Mouse (Mus musculus): ENCODE measurements around the gene Rassf8. TPM values are rescaled to one million over a fixed set of nuclear protein-coding genes. Genes with fewer than 3 reads are reported as not detected.

Rassf8 gene
- polyA plus RNA-seq, 1 experiment from 2014 or later: 4.3 TPM

DNA sequence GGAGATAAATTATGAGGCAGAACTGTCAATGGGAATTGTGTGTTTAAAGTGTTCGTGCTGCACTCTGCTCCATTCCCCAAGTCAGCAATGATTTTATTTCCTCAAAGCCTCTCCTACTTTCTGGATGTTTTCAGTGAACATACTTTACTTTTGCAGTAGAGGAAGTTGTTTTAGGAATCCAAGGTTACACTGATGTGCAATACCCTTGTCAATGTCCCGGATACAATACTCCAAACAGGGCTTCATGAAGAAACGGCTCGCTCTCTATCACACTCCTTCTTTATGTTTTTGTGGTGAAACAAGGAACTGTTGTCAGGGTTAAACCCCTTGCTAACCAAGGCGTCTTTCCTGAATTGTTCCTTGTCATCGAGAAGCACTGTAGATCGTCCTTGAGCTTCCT is 45.8 kb downstream of the Rassf8 start:
- no peak for ATAC-seq (ENCODE audit: low FRiP score)
- H3K4me1 ChIP-seq (replicated peaks): peaks cover 4% of the 10 kb centered on the region; the same call in 1 of the 2 replicates
- H3K9me3 ChIP-seq: no peaks in the 10 kb centered on the region
- H3K36me3 ChIP-seq: no peaks in the 10 kb centered on the region
- no peaks in the 10 kb centered on the region for H3K27me3 ChIP-seq
- 79% methylated on average over 7 of the region's 7 CpGs for WGBS
- no peak overlapping the region for H3K4me3 ChIP-seq
- no peak overlapping the region for H3K4me2 ChIP-seq
- no peak overlapping the region for H3K27ac ChIP-seq
- no peak overlapping the region for H3K9ac ChIP-seq

DNA sequence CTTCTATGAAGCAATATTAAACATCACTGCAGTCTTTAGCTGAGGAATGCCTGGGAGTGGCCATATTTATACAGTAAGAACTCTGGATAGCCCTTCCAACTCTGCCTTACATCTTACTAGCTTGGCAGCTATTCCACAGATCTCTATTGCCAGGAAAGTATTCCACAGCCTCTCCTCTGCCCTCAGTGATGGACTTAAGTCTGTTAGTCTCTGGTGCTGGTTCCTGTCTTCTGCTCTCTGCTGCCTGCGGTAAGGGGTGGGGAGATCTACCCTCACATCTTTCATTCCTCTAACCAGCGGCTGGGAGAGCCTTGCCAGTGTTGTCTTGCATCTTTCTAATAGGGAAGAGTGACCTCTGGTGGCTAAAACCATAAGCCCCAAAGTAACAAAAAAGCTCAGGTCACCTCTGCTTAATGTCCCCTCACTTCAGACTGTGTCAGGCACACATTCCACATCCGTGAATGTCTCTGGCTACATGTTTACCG is 46.6 kb downstream of the Rassf8 start:
- Histone ChIP-seq H3K4me1 (replicated peaks) (peaks cover 4% of the 10 kb centered on the region; the same call in 1 of the 2 replicates), H3K4me3 (no peak overlapping the region), H3K27ac (no peak overlapping the region), H3K36me3 (no peaks in the 10 kb centered on the region), H3K9me3 (no peaks in the 10 kb centered on the region), H3K4me2 (no peak overlapping the region), H3K9ac (no peak overlapping the region), H3K27me3 (no peaks in the 10 kb centered on the region)
- no peak for ATAC-seq (ENCODE audit: low FRiP score)
- WGBS: 26% methylated on average over 4 of the region's 4 CpGs

DNA sequence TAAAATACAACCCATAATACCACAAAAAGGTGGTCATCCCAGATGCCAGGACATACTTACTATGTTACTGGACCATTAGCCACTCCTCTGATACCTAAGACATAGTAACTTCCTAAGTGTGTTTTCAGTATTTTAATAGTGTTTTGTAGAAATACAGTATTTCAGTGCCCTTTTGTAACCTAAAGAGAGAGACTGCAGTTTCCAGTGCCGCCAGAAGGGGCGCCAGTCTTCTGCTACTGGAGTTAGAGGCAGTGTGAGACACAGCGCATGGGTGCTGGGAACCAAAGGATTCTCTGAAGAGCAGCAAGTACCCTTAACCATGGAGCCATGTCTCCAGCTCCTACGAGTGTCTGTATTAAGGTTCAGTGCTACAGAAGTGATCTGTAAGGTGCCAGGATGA is 48.1 kb downstream of the Rassf8 start:
- H3K27ac ChIP-seq: no peak overlapping the region
- H3K36me3 ChIP-seq: no peaks in the 10 kb centered on the region
- no peaks in the 10 kb centered on the region for H3K27me3 ChIP-seq
- no peaks in the 10 kb centered on the region for H3K9me3 ChIP-seq
- ATAC-seq (ENCODE audit: low FRiP score): no peak
- H3K4me1 ChIP-seq (replicated peaks): peaks cover 4% of the 10 kb centered on the region; the same call in 1 of the 2 replicates
- no peak overlapping the region for H3K9ac ChIP-seq
- no peak overlapping the region for H3K4me3 ChIP-seq
- H3K4me2 ChIP-seq: no peak overlapping the region
- WGBS: 58% methylated on average over 4 of the region's 4 CpGs

DNA sequence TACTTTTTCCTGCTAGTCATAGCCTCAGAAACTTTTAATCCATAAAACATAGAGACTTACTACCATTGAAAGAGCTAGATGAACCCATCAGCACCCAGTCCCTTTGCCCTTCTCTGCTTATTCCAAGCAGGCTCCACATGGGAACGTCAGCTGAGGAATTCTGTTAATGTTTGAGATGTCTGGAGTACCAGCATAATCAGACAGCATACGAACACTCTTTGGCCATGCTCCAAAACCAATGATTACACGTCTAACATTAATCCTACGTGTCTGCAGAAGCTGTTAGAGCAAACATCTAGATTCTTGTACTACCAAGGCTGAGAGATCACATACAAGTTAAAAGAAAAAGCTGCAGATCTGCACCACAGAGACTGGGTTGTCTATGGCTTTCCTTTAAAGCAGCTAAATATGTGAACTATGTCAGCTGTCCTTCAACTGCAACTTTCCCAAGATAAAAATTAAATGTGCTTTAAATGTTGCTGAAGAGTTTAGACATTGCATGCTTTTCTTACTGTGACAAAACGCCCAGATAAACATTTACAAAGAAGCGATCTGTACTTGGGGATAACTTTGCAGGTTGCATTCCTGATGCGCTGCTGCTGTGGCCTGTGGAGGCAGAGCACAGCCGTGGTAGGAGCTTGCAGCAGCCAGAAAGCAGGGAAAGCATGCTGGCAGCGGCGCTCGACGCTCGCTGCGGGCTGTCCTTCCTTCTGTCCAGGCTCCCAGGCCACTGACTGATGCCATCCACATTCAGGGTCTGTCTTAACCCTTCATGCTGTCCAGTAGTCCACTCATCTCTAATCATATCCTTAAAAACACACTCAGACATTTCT is 49.9 kb downstream of the Rassf8 start:
- no peak overlapping the region for H3K4me2 ChIP-seq
- H3K9ac ChIP-seq: no peak overlapping the region
- WGBS: 52% methylated on average over 14 of the region's 14 CpGs
- no peaks in the 10 kb centered on the region for H3K27me3 ChIP-seq
- no peak for ATAC-seq (ENCODE audit: low FRiP score)
- H3K36me3 ChIP-seq: no peaks in the 10 kb centered on the region
- no peak overlapping the region for H3K27ac ChIP-seq
- H3K9me3 ChIP-seq: no peaks in the 10 kb centered on the region
- H3K4me1 ChIP-seq (replicated peaks): peaks cover 4% of the 10 kb centered on the region; the same call in 1 of the 2 replicates
- H3K4me3 ChIP-seq: no peak overlapping the region

DNA sequence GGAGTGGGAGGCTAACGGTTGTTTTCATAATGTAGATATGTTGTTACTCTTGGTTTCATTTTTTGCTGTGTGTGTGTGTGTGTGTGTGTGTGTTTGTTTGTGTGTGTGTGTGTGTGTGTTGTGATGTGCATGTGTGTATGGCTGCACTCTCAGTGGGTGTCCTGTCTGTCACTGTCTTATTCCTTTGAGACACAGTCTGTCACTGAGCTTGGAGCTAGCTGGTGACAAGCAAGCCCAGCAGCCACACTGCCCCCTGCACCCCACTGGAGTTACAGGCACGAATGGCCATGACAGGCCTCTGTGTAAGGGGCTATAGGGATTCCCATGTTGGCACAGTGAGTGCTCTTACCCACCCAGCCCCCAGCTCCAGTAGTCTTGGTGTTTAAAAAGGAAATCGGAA is 51.1 kb downstream of the Rassf8 start:
- Histone ChIP-seq H3K4me3 (no peak overlapping the region), H3K27ac (no peak overlapping the region), H3K27me3 (no peaks in the 10 kb centered on the region), H3K9ac (no peak overlapping the region), H3K9me3 (no peaks in the 10 kb centered on the region), H3K4me2 (no peak overlapping the region), H3K36me3 (no peaks in the 10 kb centered on the region), H3K4me1 (replicated peaks) (peaks cover 4% of the 10 kb centered on the region; the same call in 1 of the 2 replicates)
- 57% methylated on average over 3 of the region's 3 CpGs for WGBS
- no peak for ATAC-seq (ENCODE audit: low FRiP score)

DNA sequence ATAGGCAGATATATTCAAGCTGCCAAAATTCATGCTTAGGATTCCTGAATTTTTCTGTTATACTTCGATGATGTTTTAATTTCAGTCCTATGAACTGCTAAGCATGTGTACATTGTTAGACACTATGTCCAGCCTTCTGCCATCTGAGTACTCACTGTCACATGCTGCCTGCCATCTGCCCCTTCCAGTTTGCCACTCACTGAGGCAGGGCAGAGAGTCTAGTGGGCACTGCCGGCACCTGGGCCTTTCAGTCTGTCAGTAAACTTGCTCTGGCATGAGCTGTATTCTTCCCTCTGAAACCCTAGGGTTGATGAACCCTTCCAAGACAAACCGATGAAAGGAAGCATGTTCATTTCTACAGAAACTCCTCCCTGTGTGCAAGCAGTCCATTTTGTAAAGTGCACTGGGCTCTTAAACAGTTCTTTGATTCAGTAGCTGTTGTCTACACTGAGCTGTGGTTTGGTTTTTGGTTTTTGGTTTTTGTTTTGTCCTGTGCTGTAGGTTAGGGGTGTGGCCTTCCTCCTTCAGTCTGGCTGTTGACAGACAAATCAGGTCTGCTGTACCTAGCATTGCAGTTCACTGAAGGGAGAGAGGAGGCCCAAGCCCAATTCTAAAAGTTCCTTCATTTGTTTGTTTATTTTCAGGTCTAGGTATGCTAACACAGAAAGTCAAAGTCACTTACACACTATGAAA is 55.4 kb downstream of the Rassf8 start:
- WGBS: 92% methylated on average over 3 of the region's 3 CpGs
- Histone ChIP-seq H3K4me2 (no peak overlapping the region), H3K9me3 (no peaks in the 10 kb centered on the region), H3K27me3 (no peaks in the 10 kb centered on the region), H3K36me3 (no peaks in the 10 kb centered on the region), H3K27ac (no peak overlapping the region), H3K4me3 (no peak overlapping the region), H3K9ac (no peak overlapping the region), H3K4me1 (replicated peaks) (peaks cover 4% of the 10 kb centered on the region)
- ATAC-seq (ENCODE audit: low FRiP score): no peak

DNA sequence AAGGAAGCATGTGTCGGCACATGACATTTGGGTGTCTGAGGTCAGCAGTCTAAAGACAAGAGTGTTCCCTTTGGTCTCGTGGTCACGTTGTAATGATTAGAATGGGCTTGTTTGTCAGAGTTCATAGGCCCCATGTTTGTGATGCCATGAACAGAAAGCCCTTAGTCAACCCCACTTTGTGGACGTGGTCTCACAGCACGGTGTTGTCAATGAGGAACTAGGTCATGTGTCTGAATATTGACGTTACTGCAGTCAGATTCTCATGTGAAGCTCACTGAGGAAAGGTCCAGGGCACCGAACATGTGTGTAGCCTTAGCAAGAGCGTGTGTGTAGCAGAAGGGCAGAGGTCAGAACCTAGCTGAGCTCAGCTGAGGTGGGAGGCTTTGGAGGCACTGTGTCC is 56.3 kb downstream of the Rassf8 start:
- Histone ChIP-seq H3K36me3 (no peaks in the 10 kb centered on the region), H3K4me1 (replicated peaks) (peaks cover 4% of the 10 kb centered on the region; the same call in 1 of the 2 replicates), H3K4me3 (no peak overlapping the region), H3K27me3 (no peaks in the 10 kb centered on the region), H3K27ac (no peak overlapping the region), H3K4me2 (no peak overlapping the region), H3K9ac (no peak overlapping the region), H3K9me3 (no peaks in the 10 kb centered on the region)
- no peak for ATAC-seq (ENCODE audit: low FRiP score)
- WGBS: 83% methylated on average over 8 of the region's 8 CpGs

DNA sequence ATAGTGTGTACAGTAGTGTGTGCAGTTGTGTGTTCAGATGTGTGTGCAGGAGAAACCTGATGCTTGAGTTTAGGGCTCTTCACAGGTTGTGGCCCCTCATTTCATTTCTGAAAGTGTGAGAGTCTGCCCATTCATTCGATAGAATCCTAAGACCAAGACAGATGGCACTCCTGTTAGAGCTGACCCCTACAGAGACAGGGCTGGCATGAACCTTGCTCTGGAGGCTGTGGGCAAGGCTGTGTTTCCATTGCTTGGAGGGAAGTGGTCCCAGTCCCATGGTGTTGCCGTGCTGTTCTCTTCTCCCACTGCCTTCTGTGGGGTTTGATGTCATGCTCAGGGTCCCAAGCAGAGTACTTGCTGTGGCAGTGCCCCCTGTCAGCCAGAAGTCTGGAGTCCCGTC is 57.7 kb downstream of the Rassf8 start:
- 71% methylated on average over 3 of the region's 3 CpGs for WGBS
- Histone ChIP-seq H3K4me2 (no peak overlapping the region), H3K27me3 (no peaks in the 10 kb centered on the region), H3K4me1 (replicated peaks) (peaks cover 4% of the 10 kb centered on the region; the same call in 1 of the 2 replicates), H3K36me3 (no peaks in the 10 kb centered on the region), H3K4me3 (no peak overlapping the region), H3K9me3 (no peaks in the 10 kb centered on the region), H3K27ac (no peak overlapping the region), H3K9ac (no peak overlapping the region)
- ATAC-seq (ENCODE audit: low FRiP score): no peak

DNA sequence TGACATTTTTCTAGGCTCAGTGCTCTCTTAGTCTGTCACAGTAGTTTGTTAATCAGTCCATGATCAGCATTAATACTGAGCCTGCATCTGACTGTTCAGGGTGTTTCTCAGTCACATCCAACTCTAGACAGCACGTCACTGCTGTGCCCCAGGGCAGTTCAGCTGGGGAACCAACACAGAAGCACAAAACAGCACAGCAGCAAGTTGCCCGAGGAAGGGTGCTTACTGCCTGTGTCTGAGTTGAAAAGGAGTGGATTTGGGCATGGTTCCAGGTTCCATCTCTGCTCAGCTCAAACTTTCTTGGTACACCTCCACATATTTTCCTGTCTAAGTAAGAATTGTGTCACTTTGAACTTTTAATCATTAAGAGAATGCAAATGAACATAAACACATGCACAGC is 60.2 kb downstream of the Rassf8 start:
- Histone ChIP-seq H3K36me3 (no peaks in the 10 kb centered on the region; the same call in 1 of the 2 replicates), H3K4me3 (no peak overlapping the region), H3K9ac (no peak overlapping the region), H3K27me3 (no peaks in the 10 kb centered on the region), H3K4me1 (replicated peaks) (peaks cover 4% of the 10 kb centered on the region; the same call in 1 of the 2 replicates), H3K27ac (no peak overlapping the region), H3K9me3 (no peaks in the 10 kb centered on the region), H3K4me2 (no peak overlapping the region)
- 42% methylated on average over 2 of the region's 2 CpGs for WGBS
- no peak for ATAC-seq (ENCODE audit: low FRiP score)

DNA sequence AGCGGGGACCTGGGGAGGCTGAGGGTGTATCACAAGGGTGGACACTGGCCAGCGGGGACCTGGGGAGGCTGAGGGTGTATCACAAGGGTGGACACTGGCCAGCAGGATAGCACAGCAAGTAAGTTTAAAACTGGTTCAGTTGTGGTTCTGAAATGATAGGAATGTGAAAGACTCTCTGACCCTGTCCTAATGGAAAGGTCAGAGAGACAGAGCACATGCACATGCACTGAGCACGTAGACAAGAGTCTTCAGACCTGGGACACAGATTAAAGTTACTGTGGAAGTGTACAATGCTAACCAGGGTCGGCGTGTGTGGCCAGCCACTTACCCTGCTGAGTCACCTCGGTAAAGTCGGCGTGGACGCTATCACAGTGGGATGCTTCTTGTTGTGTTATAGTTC is 61.4 kb downstream of the Rassf8 start:
- H3K9ac ChIP-seq: no peak overlapping the region
- no peak for ATAC-seq (ENCODE audit: low FRiP score)
- no peaks in the 10 kb centered on the region for H3K9me3 ChIP-seq
- H3K36me3 ChIP-seq: no peaks in the 10 kb centered on the region; the same call in 1 of the 2 replicates
- 84% methylated on average over 9 of the region's 9 CpGs for WGBS
- no peaks in the 10 kb centered on the region for H3K27me3 ChIP-seq
- H3K4me2 ChIP-seq: no peak overlapping the region
- peaks cover 4% of the 10 kb centered on the region; the same call in 1 of the 2 replicates for H3K4me1 ChIP-seq (replicated peaks)
- no peak overlapping the region for H3K27ac ChIP-seq
- H3K4me3 ChIP-seq: no peak overlapping the region

DNA sequence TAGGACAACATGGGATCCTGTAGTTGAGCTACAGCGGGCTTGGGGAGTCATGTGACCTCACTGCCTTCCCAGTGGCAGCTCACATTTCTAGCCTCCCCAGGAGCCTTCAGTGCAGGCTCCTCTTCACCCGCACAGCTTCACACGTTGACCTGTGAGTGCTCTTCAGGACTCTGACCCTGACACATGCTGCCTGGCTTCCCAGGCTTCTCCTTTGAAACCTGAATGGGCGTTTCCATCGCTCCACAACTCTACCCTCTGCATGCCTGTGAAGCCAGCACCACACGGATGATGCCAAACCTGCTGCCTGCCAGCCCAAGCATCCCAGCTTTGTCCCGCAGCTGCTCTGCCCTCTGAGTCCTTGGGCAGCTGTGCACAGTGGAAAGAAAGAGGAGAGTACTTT is 63.0 kb downstream of the Rassf8 start:
- no peak for ATAC-seq (ENCODE audit: low FRiP score)
- WGBS: 87% methylated on average over 7 of the region's 7 CpGs
- H3K9me3 ChIP-seq: no peaks in the 10 kb centered on the region
- no peaks in the 10 kb centered on the region; the same call in 1 of the 2 replicates for H3K36me3 ChIP-seq
- no peak overlapping the region for H3K27ac ChIP-seq
- H3K4me3 ChIP-seq: no peak overlapping the region
- no peak overlapping the region for H3K9ac ChIP-seq
- no peak overlapping the region for H3K4me2 ChIP-seq
- H3K4me1 ChIP-seq (replicated peaks): peaks cover 4% of the 10 kb centered on the region; the same call in 1 of the 2 replicates
- H3K27me3 ChIP-seq: no peaks in the 10 kb centered on the region

DNA sequence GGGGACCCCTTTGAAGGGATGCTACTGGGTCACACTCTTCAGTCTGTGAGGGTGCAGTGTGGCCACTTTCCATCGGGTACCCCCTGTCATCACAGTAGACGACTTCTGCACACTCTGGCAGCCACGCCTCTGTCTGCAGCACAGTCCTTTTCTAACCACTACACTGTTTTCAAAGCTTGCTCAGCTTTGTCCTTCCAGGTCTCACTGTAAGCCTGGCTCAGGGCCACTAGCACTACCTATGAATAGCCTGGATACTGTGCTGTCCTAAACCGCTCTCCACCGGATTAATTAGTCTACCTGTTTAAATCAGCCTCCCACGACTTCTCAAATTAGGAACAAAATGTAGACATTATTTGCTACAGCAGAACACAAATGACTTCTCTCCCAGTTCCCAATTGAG is 63.5 kb downstream of the Rassf8 start:
- H3K4me3 ChIP-seq: no peak overlapping the region
- H3K27ac ChIP-seq: no peak overlapping the region
- H3K9me3 ChIP-seq: no peaks in the 10 kb centered on the region
- no peak overlapping the region for H3K4me2 ChIP-seq
- H3K4me1 ChIP-seq (replicated peaks): peaks cover 4% of the 10 kb centered on the region; the same call in 1 of the 2 replicates
- H3K36me3 ChIP-seq: no peaks in the 10 kb centered on the region; the same call in 1 of the 2 replicates
- WGBS: 90% methylated on average over 6 of the region's 6 CpGs
- no peaks in the 10 kb centered on the region for H3K27me3 ChIP-seq
- ATAC-seq (ENCODE audit: low FRiP score): no peak
- H3K9ac ChIP-seq: no peak overlapping the region
